Mouse (Mus musculus): ENCODE data around the gene Ccdc28b. TPM values are rescaled to one million over a fixed set of nuclear protein-coding genes. Genes with fewer than 3 reads are reported as not detected.

The Ccdc28b gene
- polyA plus RNA-seq, 1 experiment from 2014 or later: 50.9 TPM

DNA sequence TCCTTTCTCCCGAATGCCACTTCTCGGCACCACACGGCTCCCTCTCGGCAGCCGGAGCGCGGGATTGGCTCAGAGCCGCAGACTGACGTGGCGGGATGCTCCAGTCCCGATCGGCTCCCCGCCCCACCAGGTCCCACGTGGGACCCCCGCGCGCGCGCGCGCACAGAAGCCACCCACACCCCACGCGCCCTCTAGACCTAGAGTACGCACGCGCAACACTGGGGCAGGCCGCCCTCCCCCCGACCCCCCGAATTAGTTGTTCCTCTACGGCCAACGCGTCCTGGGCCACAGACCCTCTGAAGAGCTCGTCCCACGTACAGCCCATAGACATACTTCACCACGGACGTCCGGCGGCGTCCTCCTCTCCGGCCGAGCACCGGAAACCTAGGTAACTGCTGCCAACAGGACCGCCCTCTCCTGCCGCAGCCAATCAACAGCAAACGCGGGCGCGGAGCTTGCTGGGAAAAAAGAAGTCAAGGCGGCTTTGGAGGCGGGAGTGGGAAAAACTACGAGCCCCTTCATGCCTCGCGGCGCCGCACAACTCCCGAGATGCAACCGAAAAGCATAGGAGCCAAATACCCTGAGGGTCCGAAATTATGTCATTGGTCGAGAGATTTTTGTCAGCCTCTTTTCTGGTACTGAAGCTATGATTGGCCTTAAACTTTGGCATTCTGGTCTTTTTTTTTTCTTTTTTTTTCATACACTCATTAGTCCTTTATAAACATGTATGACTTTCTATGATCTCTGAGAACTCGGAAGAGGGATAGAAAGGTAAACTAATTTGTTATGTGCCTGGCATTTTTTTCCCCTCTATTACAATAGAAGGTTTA is 17.1 kb upstream of the Ccdc28b start, which contains the start of gene Txlna:
Gene Txlna, minus strand, starts transcription at position 428 of the 830 bp plus-strand sequence.
- peak within 1 kb of the TSS; percentile 98 for H3K27ac ChIP-seq
- peak; percentile 93 for ATAC-seq (ENCODE audit: insufficient number of reproducible peaks, low FRiP score, low TSS enrichment, low read depth)
- no peaks in the 10 kb centered on the region for H3K27me3 ChIP-seq
- no peaks in the 10 kb centered on the region for H3K9me3 ChIP-seq
- H3K4me1 ChIP-seq: peaks cover 30% of the 10 kb centered on the region
- H3K4me2 ChIP-seq: peak within 1 kb of the TSS; percentile 79
- peaks cover 52% of the 10 kb centered on the region for H3K36me3 ChIP-seq
- peak within 1 kb of the TSS; percentile 67 for H3K9ac ChIP-seq
- WGBS: under 1% methylated on average over 60 of the region's 60 CpGs
- peak within 1 kb of the TSS; percentile 65 for H3K4me3 ChIP-seq

DNA sequence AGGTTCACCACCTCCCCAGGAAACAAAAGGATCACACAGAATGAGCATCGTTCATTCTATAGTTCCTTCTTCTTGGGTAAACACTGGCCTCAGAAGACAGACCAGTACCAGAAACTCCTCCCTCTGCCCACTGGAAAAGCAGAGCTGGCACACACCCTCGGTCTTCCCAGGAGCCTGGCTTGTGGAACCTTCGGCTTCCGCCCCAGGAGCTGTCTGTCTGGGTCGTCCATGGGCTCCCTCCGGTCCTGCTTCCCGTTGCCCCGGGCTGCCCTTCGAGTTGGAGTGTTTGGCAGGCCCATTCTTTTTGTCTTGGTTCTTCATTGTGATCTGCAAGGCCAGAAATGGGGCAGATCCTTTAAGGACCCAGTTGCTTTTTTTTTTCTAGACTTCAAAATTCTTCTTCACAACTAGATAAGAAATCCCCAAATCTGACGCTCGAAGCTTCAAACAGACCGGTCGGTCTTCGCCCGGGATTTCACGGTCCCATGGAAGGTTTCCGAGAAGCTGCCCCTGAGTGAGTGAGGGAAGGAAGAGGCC is 16.4 kb upstream of the Ccdc28b start:
- Histone ChIP-seq H3K4me3 (peak overlapping the region; percentile 65), H3K27me3 (no peaks in the 10 kb centered on the region), H3K4me2 (peak overlapping the region; percentile 79), H3K36me3 (peaks cover 50% of the 10 kb centered on the region), H3K27ac (peak overlapping the region; percentile 98), H3K4me1 (peaks cover 30% of the 10 kb centered on the region), H3K9me3 (no peaks in the 10 kb centered on the region), H3K9ac (peak overlapping the region; percentile 67)
- WGBS: 2% methylated on average over 17 of the region's 17 CpGs
- ATAC-seq (ENCODE audit: insufficient number of reproducible peaks, low FRiP score, low TSS enrichment, low read depth): no peak

DNA sequence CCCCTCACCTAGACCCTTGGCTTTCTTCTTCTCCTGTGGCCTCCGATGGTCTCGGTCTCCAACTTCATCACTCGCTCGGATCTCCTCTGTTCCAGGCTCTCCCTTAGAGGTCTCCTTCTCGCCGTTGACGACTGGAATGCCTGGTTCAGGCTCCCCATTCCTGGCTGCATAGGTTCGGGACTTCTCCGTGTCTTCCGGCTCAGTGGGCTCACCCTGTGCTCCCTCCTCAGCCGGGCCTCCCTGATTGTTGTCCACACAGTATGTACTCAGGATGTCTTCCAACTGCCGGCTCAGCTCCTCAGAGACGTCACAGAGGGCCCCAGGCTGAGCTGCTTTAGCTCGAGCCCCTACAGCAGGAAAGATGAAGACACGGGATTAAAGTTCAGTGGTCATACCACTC is 15.5 kb upstream of the Ccdc28b start:
- Histone ChIP-seq H3K36me3 (peaks cover 50% of the 10 kb centered on the region), H3K4me1 (peaks cover 30% of the 10 kb centered on the region), H3K9ac (peak overlapping the region; percentile 67), H3K4me2 (peak overlapping the region; percentile 79), H3K27me3 (no peaks in the 10 kb centered on the region), H3K4me3 (peak overlapping the region; percentile 65), H3K9me3 (no peaks in the 10 kb centered on the region), H3K27ac (peak overlapping the region; percentile 98)
- 86% methylated on average over 15 of the region's 15 CpGs for WGBS
- ATAC-seq (ENCODE audit: insufficient number of reproducible peaks, low FRiP score, low TSS enrichment, low read depth): no peak

DNA sequence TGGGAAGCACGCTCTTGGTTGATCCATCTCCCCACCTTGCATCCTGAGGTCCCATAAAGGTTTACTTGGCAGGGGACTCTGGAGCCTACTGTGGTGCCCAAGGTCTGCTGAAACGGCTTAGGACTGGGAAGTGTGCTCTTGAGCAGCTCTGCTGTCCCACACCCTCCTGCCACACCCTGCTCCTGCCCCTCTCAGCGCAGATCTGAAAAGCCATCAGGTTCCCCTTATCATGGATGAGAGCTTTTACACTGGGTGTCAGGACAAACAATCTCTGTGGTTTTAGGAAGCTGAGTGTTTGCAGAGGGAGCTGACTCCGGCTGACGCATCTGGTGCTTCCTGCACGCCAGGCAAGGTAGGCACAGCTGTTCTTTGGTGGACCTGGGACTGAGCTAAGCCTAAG is 10.1 kb upstream of the Ccdc28b start:
- H3K36me3 ChIP-seq: peaks cover 93% of the 10 kb centered on the region
- H3K9me3 ChIP-seq: no peaks in the 10 kb centered on the region
- no peak for ATAC-seq (ENCODE audit: insufficient number of reproducible peaks, low FRiP score, low TSS enrichment, low read depth)
- H3K4me2 ChIP-seq: no peak overlapping the region
- WGBS: 92% methylated on average over 6 of the region's 6 CpGs
- no peaks in the 10 kb centered on the region for H3K27me3 ChIP-seq
- H3K4me3 ChIP-seq: no peak overlapping the region
- H3K4me1 ChIP-seq: peaks cover 19% of the 10 kb centered on the region
- H3K9ac ChIP-seq: no peak overlapping the region
- no peak overlapping the region for H3K27ac ChIP-seq

DNA sequence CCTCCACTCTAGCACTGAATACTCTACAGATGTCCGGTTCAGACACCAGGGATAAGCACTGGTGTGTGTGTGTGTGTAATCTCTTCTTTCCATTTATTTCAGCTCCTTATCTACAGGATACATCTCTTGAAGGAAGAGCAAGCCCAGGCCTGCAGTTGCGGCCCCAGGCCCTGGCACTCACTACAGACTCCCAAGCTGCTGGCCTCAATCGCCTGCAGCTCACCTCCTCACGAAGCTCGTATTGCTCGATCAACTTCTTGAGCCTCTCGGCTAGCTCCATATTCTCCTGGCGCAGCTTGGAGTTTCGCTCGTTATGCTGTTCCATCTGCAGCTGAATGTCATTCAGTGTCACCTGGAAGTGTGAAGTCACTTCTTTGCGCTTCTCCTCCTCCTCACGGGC is 8.1 kb upstream of the Ccdc28b start:
- Histone ChIP-seq H3K27ac (no peak overlapping the region), H3K4me2 (no peak overlapping the region), H3K27me3 (no peaks in the 10 kb centered on the region), H3K4me3 (no peak overlapping the region), H3K36me3 (peaks cover 95% of the 10 kb centered on the region), H3K9ac (no peak overlapping the region), H3K4me1 (peaks cover 9% of the 10 kb centered on the region; the same call in 1 of the 2 replicates), H3K9me3 (no peaks in the 10 kb centered on the region)
- ATAC-seq (ENCODE audit: insufficient number of reproducible peaks, low FRiP score, low TSS enrichment, low read depth): no peak
- 80% methylated on average over 12 of the region's 12 CpGs for WGBS

DNA sequence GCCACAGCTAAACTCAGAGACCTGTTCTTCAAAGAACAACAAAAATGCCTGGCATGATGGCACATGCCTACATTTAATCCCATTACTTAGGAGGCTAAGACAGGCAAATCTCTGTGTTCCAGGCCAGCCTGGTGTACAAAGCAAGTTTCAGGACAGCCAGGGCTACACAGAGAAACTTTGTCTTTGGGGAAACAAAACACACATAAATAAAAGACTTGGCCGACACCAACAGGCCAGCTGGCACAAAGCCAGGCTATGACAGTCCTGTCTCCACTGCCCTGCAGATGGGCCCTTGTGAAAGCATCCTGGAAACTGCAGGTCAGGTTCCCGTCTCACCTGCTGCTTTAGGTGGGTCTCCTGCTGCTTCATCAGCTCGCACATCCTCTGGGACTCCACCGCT is 7.2 kb upstream of the Ccdc28b start:
- Histone ChIP-seq H3K27me3 (no peaks in the 10 kb centered on the region), H3K9ac (no peak overlapping the region), H3K9me3 (no peaks in the 10 kb centered on the region), H3K36me3 (peaks cover 95% of the 10 kb centered on the region), H3K4me1 (peaks cover 9% of the 10 kb centered on the region; the same call in 1 of the 2 replicates), H3K4me2 (no peak overlapping the region), H3K27ac (no peak overlapping the region), H3K4me3 (no peak overlapping the region)
- 80% methylated on average over 4 of the region's 4 CpGs for WGBS
- no peak for ATAC-seq (ENCODE audit: insufficient number of reproducible peaks, low FRiP score, low TSS enrichment, low read depth)

DNA sequence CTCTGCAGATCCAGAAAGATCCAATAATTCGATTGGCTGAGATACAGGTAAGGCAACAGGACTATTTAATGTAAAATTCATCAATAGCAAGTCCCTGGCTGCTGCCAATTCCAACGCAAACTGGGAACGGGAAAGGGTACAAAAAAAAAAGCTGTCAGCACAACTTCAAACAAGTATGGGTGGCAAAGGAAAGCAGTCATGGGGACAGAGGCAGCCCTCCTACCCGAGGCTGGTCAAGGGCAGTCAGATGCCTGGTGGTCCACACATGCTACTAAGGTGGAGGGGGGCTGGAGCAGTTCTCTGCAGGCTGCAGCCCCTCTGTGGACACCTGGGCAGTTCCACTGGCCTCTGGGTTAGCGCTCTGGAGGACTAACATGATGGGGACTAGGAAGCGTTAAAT is 2.3 kb upstream of the Ccdc28b start:
- H3K9ac ChIP-seq: no peak overlapping the region
- no peak overlapping the region for H3K4me2 ChIP-seq
- ATAC-seq (ENCODE audit: insufficient number of reproducible peaks, low FRiP score, low TSS enrichment, low read depth): no peak
- whole genome bisulfite sequencing: 66% methylated on average over 6 of the region's 6 CpGs
- H3K27me3 ChIP-seq: no peaks in the 10 kb centered on the region
- peaks cover 53% of the 10 kb centered on the region for H3K36me3 ChIP-seq
- no peaks in the 10 kb centered on the region for H3K9me3 ChIP-seq
- H3K4me1 ChIP-seq: peaks cover 40% of the 10 kb centered on the region
- H3K4me3 ChIP-seq: no peak overlapping the region
- H3K27ac ChIP-seq: no peak overlapping the region

DNA sequence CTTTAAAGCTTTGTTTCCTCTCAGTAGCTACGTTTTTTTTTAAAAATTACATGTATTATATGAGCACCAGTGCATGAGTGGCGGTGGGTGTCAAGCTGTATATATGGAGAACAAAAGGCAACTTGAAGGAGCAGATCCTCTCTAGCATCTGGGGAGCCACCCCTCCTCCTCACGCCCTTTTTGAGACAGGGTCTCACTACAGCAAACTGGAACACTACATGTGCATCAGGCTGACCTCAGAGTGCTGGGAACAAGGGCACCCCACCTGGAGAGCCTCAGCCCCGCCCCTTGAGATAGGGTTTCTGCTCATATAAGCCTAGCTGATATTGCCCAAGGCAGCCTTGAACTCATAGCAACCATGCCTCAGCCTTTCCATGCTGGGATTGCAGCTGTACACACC is 1.7 kb upstream of the Ccdc28b start:
- Histone ChIP-seq H3K27ac (peak overlapping the region; percentile 89), H3K27me3 (no peaks in the 10 kb centered on the region), H3K4me1 (peaks cover 41% of the 10 kb centered on the region), H3K36me3 (peaks cover 50% of the 10 kb centered on the region), H3K4me2 (peak overlapping the region; percentile 79; the same call in 1 of the 2 replicates), H3K4me3 (no peak overlapping the region), H3K9ac (no peak overlapping the region), H3K9me3 (no peaks in the 10 kb centered on the region)
- ATAC-seq (ENCODE audit: insufficient number of reproducible peaks, low FRiP score, low TSS enrichment, low read depth): no peak
- WGBS: 44% methylated on average over 4 of the region's 4 CpGs

DNA sequence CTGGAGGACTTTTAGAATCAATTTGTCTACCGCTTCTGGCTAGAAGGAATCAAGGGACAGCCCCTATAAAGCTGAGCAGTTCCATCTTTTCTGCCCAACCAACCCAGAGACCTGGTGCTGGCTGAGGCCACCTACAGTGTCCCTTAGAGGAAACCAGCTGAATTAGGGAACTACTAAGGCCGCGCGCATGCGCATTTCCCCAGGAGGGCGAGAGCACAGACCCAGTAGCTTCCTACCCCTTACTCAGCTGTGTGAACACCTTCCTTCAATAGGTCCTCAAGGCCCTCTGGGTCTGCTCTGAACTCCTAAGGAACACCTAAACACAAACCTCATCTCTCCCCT is 1.3 kb upstream of the Ccdc28b start:
- no peak; the same call in 1 of the 2 replicates for ATAC-seq (ENCODE audit: insufficient number of reproducible peaks, low FRiP score, low TSS enrichment, low read depth)

DNA sequence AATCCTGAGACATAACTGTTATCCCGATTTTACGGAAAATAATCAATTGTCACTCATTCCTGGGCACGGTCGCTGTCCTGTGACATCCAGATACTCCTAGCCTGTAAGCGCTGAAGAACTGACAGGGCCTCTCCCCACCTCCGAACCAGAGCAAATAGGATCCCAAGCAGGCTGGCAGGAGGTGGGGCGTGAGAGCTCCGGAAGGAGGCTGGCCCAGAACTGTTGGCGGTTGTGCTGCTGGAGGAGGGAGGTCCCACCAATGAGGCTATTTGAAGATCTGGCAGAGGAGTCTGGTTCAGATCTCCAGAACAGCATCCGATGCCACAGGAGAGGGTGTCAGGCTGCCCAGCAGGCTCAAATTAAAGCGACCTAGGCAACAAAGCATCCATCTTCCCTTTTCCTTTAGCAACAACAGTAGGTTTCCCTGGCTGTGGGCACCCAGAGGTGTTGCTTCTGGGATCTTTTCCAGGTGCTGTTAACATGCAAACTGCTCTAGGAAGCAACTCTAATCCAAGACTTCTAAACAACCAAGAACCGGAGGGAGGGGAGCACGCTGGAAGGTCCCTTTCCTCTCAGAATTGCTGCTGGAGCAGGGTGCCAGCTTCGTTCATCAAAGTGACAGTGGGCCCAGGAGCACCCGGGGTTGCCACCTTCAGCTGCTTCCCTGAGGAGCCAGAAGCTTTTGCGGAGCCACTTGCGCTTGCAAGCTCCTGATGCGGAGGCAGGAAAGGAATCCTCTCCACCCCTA is 708 bp upstream of the Ccdc28b start:
- Histone ChIP-seq H3K9me3 (no peaks in the 10 kb centered on the region), H3K4me2 (peak overlapping the region; percentile 79), H3K4me3 (peak overlapping the region; percentile 61), H3K27ac (peak overlapping the region; percentile 89), H3K27me3 (no peaks in the 10 kb centered on the region), H3K4me1 (peaks cover 41% of the 10 kb centered on the region), H3K36me3 (peaks cover 39% of the 10 kb centered on the region), H3K9ac (0 out of 2 replicates have a peak overlapping the region, but pooled peaks have one; percentile 58)
- peak; percentile 87 for ATAC-seq (ENCODE audit: insufficient number of reproducible peaks, low FRiP score, low TSS enrichment, low read depth)
- under 1% methylated on average over 18 of the region's 18 CpGs for WGBS

More for the DNA sequence above, 1.3 kb upstream of the Ccdc28b start:
- peaks cover 45% of the 10 kb centered on the region for H3K36me3 ChIP-seq
- H3K27ac ChIP-seq: peak overlapping the region; percentile 89
- H3K4me1 ChIP-seq: peaks cover 41% of the 10 kb centered on the region
- H3K9me3 ChIP-seq: no peaks in the 10 kb centered on the region
- H3K4me2 ChIP-seq: peak overlapping the region; percentile 79
- H3K9ac ChIP-seq: no peak overlapping the region
- peak overlapping the region; percentile 61 for H3K4me3 ChIP-seq
- H3K27me3 ChIP-seq: no peaks in the 10 kb centered on the region
- 1% methylated on average over 6 of the region's 6 CpGs for WGBS

DNA sequence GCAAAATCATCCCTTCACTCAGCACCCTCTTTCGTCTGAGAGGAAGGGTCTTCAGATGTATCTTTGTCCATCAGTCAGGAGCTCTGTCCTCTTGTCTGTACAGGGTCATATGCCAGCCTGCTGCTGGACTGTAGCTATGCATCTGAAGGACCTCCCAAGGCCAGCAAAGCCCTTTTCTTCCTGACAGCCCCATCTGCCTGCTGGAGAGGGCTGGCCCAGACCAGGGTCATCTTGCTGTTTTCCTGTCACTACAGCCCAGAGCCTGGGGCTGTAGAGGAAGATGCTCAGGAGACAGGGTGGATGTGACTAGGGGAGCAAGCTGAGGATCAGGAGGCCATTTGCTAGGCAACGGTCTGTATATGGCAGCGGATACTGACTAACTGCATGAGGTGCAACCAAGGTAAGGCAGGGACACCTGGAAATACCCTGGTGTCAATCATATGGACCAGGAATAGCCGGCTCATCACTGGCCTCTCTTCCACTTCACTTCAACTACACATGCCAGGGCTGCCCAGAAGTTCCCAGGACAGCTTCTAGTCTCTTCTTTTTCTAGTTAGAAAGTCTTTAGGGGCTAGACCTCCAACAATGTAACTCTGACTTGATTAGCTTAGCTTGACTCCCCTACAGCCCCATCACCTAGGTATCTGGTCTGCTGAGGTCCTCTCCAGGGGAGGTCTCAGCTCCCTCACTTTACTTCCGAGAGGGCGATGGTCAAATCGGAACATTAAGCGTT is 778 bp downstream of the Ccdc28b start:
- H3K4me1 ChIP-seq: peaks cover 51% of the 10 kb centered on the region
- no peaks in the 10 kb centered on the region for H3K27me3 ChIP-seq
- peak overlapping the region; percentile 61 for H3K4me3 ChIP-seq
- peaks cover 24% of the 10 kb centered on the region for H3K36me3 ChIP-seq
- no peak for ATAC-seq (ENCODE audit: insufficient number of reproducible peaks, low FRiP score, low TSS enrichment, low read depth)
- peak overlapping the region; percentile 89 for H3K27ac ChIP-seq
- WGBS: 23% methylated on average over 8 of the region's 8 CpGs
- peak overlapping the region; percentile 79 for H3K4me2 ChIP-seq
- no peaks in the 10 kb centered on the region for H3K9me3 ChIP-seq
- H3K9ac ChIP-seq: peak overlapping the region; percentile 58
